Mouse (Mus musculus): ENCODE data around the gene Hk2. TPM values are rescaled to one million over a fixed set of nuclear protein-coding genes. Genes with fewer than 3 reads are reported as not detected.
A peak's percentile ranks its signal among the peaks of the same experiment; 100 is the strongest.

Gene Hk2
- polyA plus RNA-seq, 1 experiment from 2014 or later: 11.1 TPM

GRCm38 (mm10) chr6:82767734-82768586 lies 6.3 kb downstream of the Hk2 start:
- Histone ChIP-seq H3K4me3 (no peak overlapping the region), H3K9me3 (replicated peaks) (no peaks in the 10 kb centered on the region), H3K4me2 (no peak overlapping the region), H3K27me3 (replicated peaks) (no peaks in the 10 kb centered on the region), H3K4me1 (peaks cover 96% of the 10 kb centered on the region), H3K36me3 (peaks cover 3% of the 10 kb centered on the region; the same call in 1 of the 2 replicates), H3K27ac (no peak overlapping the region), H3K9ac (no peak overlapping the region)
- ATAC-seq: no peak
- WGBS (ENCODE audit: insufficient replicate concordance): 78% methylated on average over 12 of the region's 12 CpGs

- H3K9me3 ChIP-seq (replicated peaks): no peaks in the 10 kb centered on the region
- WGBS (ENCODE audit: insufficient replicate concordance): 47% methylated on average over 4 of the region's 4 CpGs
- H3K4me2 ChIP-seq: no peak overlapping the region
- ATAC-seq: no peak
- no peak overlapping the region for H3K9ac ChIP-seq
- no peak overlapping the region for H3K4me3 ChIP-seq
- no peak overlapping the region for H3K27ac ChIP-seq
- no peaks in the 10 kb centered on the region for H3K27me3 ChIP-seq (replicated peaks)
- H3K4me1 ChIP-seq: peaks cover 97% of the 10 kb centered on the region
- peaks cover 3% of the 10 kb centered on the region; the same call in 1 of the 2 replicates for H3K36me3 ChIP-seq
These were observed 7.6 kb downstream of the Hk2 start for GRCm38 (mm10) chr6:82766636-82767035.

GRCm38 (mm10) chr6:82765261-82765660 lies 9.0 kb downstream of the Hk2 start:
- H3K4me3 ChIP-seq: no peak overlapping the region
- ATAC-seq: no peak
- H3K9me3 ChIP-seq (replicated peaks): no peaks in the 10 kb centered on the region
- H3K9ac ChIP-seq: no peak overlapping the region
- peak overlapping the region; percentile 70; the same call in 1 of the 2 replicates for H3K27ac ChIP-seq
- peaks cover 3% of the 10 kb centered on the region; the same call in 1 of the 2 replicates for H3K36me3 ChIP-seq
- no peaks in the 10 kb centered on the region for H3K27me3 ChIP-seq (replicated peaks)
- H3K4me2 ChIP-seq: no peak overlapping the region; the same call in 1 of the 2 replicates
- WGBS (ENCODE audit: insufficient replicate concordance): 76% methylated on average over 2 of the region's 2 CpGs
- peaks cover 97% of the 10 kb centered on the region for H3K4me1 ChIP-seq

GRCm38 (mm10) chr6:82763871-82764503 lies 10.3 kb downstream of the Hk2 start:
- Histone ChIP-seq H3K9ac (peak overlapping the region; percentile 19; the same call in 1 of the 2 replicates), H3K36me3 (peaks cover 13% of the 10 kb centered on the region)

GRCm38 (mm10) chr6:82762728-82763127 lies 11.5 kb downstream of the Hk2 start:
- ATAC-seq: no peak
- H3K9ac ChIP-seq: no peak overlapping the region

More at GRCm38 (mm10) chr6:82763871-82764503, 10.3 kb downstream of the Hk2 start:
- peak overlapping the region; percentile 70 for H3K27ac ChIP-seq
- no peaks in the 10 kb centered on the region for H3K27me3 ChIP-seq (replicated peaks)
- ATAC-seq: peak; percentile 83
- H3K9me3 ChIP-seq (replicated peaks): no peaks in the 10 kb centered on the region
- H3K4me1 ChIP-seq: peaks cover 90% of the 10 kb centered on the region
- peak overlapping the region; percentile 61 for H3K4me2 ChIP-seq
- 3% methylated on average over 9 of the region's 9 CpGs for WGBS (ENCODE audit: insufficient replicate concordance)
- H3K4me3 ChIP-seq: peak overlapping the region; percentile 14

GRCm38 (mm10) chr6:82760749-82761357 lies 13.4 kb downstream of the Hk2 start:
- H3K4me3 ChIP-seq: no peak overlapping the region
- H3K4me1 ChIP-seq: peaks cover 87% of the 10 kb centered on the region
- H3K27me3 ChIP-seq (replicated peaks): no peaks in the 10 kb centered on the region
- H3K4me2 ChIP-seq: no peak overlapping the region
- no peak overlapping the region for H3K9ac ChIP-seq
- no peak for ATAC-seq
- H3K36me3 ChIP-seq: peaks cover 24% of the 10 kb centered on the region
- 40% methylated on average over 3 of the region's 3 CpGs for WGBS (ENCODE audit: insufficient replicate concordance)
- H3K9me3 ChIP-seq (replicated peaks): no peaks in the 10 kb centered on the region
- no peak overlapping the region for H3K27ac ChIP-seq

More at GRCm38 (mm10) chr6:82762728-82763127, 11.5 kb downstream of the Hk2 start:
- Histone ChIP-seq H3K4me2 (no peak overlapping the region), H3K27ac (peak overlapping the region; percentile 70; the same call in 1 of the 2 replicates), H3K9me3 (replicated peaks) (no peaks in the 10 kb centered on the region), H3K4me3 (no peak overlapping the region), H3K27me3 (replicated peaks) (no peaks in the 10 kb centered on the region), H3K36me3 (peaks cover 24% of the 10 kb centered on the region), H3K4me1 (peaks cover 85% of the 10 kb centered on the region)
- 57% methylated on average over 2 of the region's 2 CpGs for WGBS (ENCODE audit: insufficient replicate concordance)

- Histone ChIP-seq H3K9me3 (replicated peaks) (no peaks in the 10 kb centered on the region), H3K4me3 (no peak overlapping the region), H3K36me3 (peaks cover 24% of the 10 kb centered on the region), H3K27ac (no peak overlapping the region), H3K4me1 (peaks cover 76% of the 10 kb centered on the region), H3K27me3 (replicated peaks) (no peaks in the 10 kb centered on the region), H3K9ac (no peak overlapping the region), H3K4me2 (no peak overlapping the region)
- WGBS (ENCODE audit: insufficient replicate concordance): 81% methylated on average over 5 of the region's 5 CpGs
- no peak for ATAC-seq
These were observed 15.0 kb downstream of the Hk2 start for GRCm38 (mm10) chr6:82759241-82759640.

GRCm38 (mm10) chr6:82756799-82757210 lies 17.4 kb downstream of the Hk2 start:
- Histone ChIP-seq H3K4me1 (peaks cover 66% of the 10 kb centered on the region), H3K27me3 (replicated peaks) (no peaks in the 10 kb centered on the region), H3K9me3 (replicated peaks) (no peaks in the 10 kb centered on the region), H3K36me3 (peaks cover 27% of the 10 kb centered on the region), H3K4me3 (no peak overlapping the region), H3K9ac (no peak overlapping the region), H3K4me2 (peak overlapping the region; percentile 2), H3K27ac (no peak overlapping the region)
- ATAC-seq: peak; percentile 61
- whole genome bisulfite sequencing (ENCODE audit: insufficient replicate concordance): 53% methylated on average over 9 of the region's 9 CpGs

GRCm38 (mm10) chr6:82756216-82756615 lies 18.0 kb downstream of the Hk2 start:
- Histone ChIP-seq H3K4me2 (peak overlapping the region; percentile 2; the same call in 1 of the 2 replicates), H3K36me3 (peaks cover 33% of the 10 kb centered on the region), H3K27ac (no peak overlapping the region), H3K4me3 (no peak overlapping the region), H3K4me1 (peaks cover 60% of the 10 kb centered on the region), H3K9ac (no peak overlapping the region), H3K9me3 (replicated peaks) (no peaks in the 10 kb centered on the region), H3K27me3 (replicated peaks) (no peaks in the 10 kb centered on the region)
- 68% methylated on average over 7 of the region's 7 CpGs for WGBS (ENCODE audit: insufficient replicate concordance)
- ATAC-seq: no peak

GRCm38 (mm10) chr6:82755338-82755737 lies 18.9 kb downstream of the Hk2 start:
- no peaks in the 10 kb centered on the region for H3K27me3 ChIP-seq (replicated peaks)
- peaks cover 41% of the 10 kb centered on the region for H3K36me3 ChIP-seq
- ATAC-seq: no peak
- no peak overlapping the region for H3K4me2 ChIP-seq
- H3K9ac ChIP-seq: no peak overlapping the region
- no peak overlapping the region for H3K27ac ChIP-seq
- H3K4me1 ChIP-seq: peaks cover 52% of the 10 kb centered on the region
- 29% methylated on average over 2 of the region's 2 CpGs for WGBS (ENCODE audit: insufficient replicate concordance)
- no peaks in the 10 kb centered on the region for H3K9me3 ChIP-seq (replicated peaks)
- no peak overlapping the region for H3K4me3 ChIP-seq

GRCm38 (mm10) chr6:82754769-82755168 lies 19.5 kb downstream of the Hk2 start:
- peaks cover 47% of the 10 kb centered on the region for H3K4me1 ChIP-seq
- H3K36me3 ChIP-seq: peaks cover 43% of the 10 kb centered on the region
- no peak for ATAC-seq
- no peaks in the 10 kb centered on the region for H3K9me3 ChIP-seq (replicated peaks)
- H3K4me3 ChIP-seq: no peak overlapping the region
- H3K27ac ChIP-seq: no peak overlapping the region
- no peaks in the 10 kb centered on the region for H3K27me3 ChIP-seq (replicated peaks)
- WGBS (ENCODE audit: insufficient replicate concordance): 83% methylated on average over 6 of the region's 6 CpGs
- no peak overlapping the region for H3K9ac ChIP-seq
- H3K4me2 ChIP-seq: no peak overlapping the region
